Mouse (Mus musculus) T-helper 1 cell (primary cell): Measurements from ENCODE around the gene Ank3.

ENCODE experiments used
- in situ Hi-C: fragments of 300-600 bp; cut with MboI, MseI; formaldehyde crosslinking; loops from one replicate; pipeline ENCODE4 v1.15.1; 2025; ENCODE audit warnings: high pct_unique_total_duplicates

The Ank3 gene

GRCm38 (mm10) chr10:69399814-69400385 is 1.3 kb downstream of the Ank3 start:
- in situ Hi-C loops: no loop called here

- in situ Hi-C loops: no loop called here
These were observed 6.9 kb downstream of the Ank3 start for GRCm38 (mm10) chr10:69405431-69405830.

GRCm38 (mm10) chr10:69414888-69415287 is 16.3 kb downstream of the Ank3 start:
- in situ Hi-C loops: no loop called here

GRCm38 (mm10) chr10:69418716-69419115 is 20.1 kb downstream of the Ank3 start:
- in situ Hi-C loops: no loop called here

GRCm38 (mm10) chr10:69420306-69420705 is 21.7 kb downstream of the Ank3 start:
- in situ Hi-C loops: no loop called here

GRCm38 (mm10) chr10:69424051-69424450 is 25.5 kb downstream of the Ank3 start:
- in situ Hi-C loops: no loop called here

GRCm38 (mm10) chr10:69430138-69430537 is 31.6 kb downstream of the Ank3 start:
- in situ Hi-C loops: no loop called here

- in situ Hi-C loops: no loop called here
These were observed 32.5 kb downstream of the Ank3 start for GRCm38 (mm10) chr10:69431101-69431500.

GRCm38 (mm10) chr10:69435213-69435612 is 36.6 kb downstream of the Ank3 start:
- in situ Hi-C loops: no loop called here

GRCm38 (mm10) chr10:69439449-69439848 is 40.9 kb downstream of the Ank3 start:
- in situ Hi-C loops: no loop called here

GRCm38 (mm10) chr10:69444546-69444945 is 46.0 kb downstream of the Ank3 start:
- in situ Hi-C loops: no loop called here

- in situ Hi-C loops: no loop called here
These were observed 47.4 kb downstream of the Ank3 start for GRCm38 (mm10) chr10:69445951-69446350.

GRCm38 (mm10) chr10:69446566-69446965 is 48.0 kb downstream of the Ank3 start:
- in situ Hi-C loops: no loop called here

GRCm38 (mm10) chr10:69447308-69447707 is 48.7 kb downstream of the Ank3 start:
- in situ Hi-C loops: no loop called here

GRCm38 (mm10) chr10:69448174-69448573 is 49.6 kb downstream of the Ank3 start:
- in situ Hi-C loops: no loop called here

GRCm38 (mm10) chr10:69451006-69451405 is 52.4 kb downstream of the Ank3 start:
- in situ Hi-C loops: loop anchor here (10.0 kb wide), 1 partner anchor 214 kb away; no protein-coding TSS in a partner anchor

GRCm38 (mm10) chr10:69452180-69452977 is 53.8 kb downstream of the Ank3 start:
- in situ Hi-C loops: loop anchor here (10.0 kb wide), 1 partner anchor 212 kb away; no protein-coding TSS in a partner anchor

- in situ Hi-C loops: loop anchor here (10.0 kb wide), 1 partner anchor 211 kb away; no protein-coding TSS in a partner anchor
These were observed 55.0 kb downstream of the Ank3 start for GRCm38 (mm10) chr10:69453531-69453930.

GRCm38 (mm10) chr10:69454480-69454879 is 55.9 kb downstream of the Ank3 start:
- in situ Hi-C loops: loop anchor here (10.0 kb wide), 1 partner anchor 210 kb away; no protein-coding TSS in a partner anchor

- in situ Hi-C loops: no loop called here
These were observed 66.3 kb downstream of the Ank3 start for GRCm38 (mm10) chr10:69464826-69465225.

GRCm38 (mm10) chr10:69465558-69466200 is 67.1 kb downstream of the Ank3 start:
- in situ Hi-C loops: no loop called here

- in situ Hi-C loops: no loop called here
These were observed 67.6 kb downstream of the Ank3 start for GRCm38 (mm10) chr10:69466201-69466585.
